Mouse (Mus musculus) spleen, adult 2 months (tissue): Measurements from ENCODE around the gene Ppp6r2. TPM values are rescaled to one million over a fixed set of nuclear protein-coding genes. Genes with fewer than 3 reads are reported as not detected.

Experiments used
- DNase-seq, 2 experiments: peaks; one replicate each; pipeline versions ENCODE4 v3.0.0 to v3.0.0-alpha.2; 2012 to 2021; ENCODE audit warnings: low spot score in 2 of 2, low read depth in 1 of 2
- H3K27ac ChIP-seq: fragments of 200-500 bp; 2 replicates; pipeline ENCODE4 v1.5.1; 2012; ENCODE audit warnings: low read length, inconsistent platforms; ENCODE audit not compliant: insufficient read depth
- H3K27me3 ChIP-seq: fragments of 200-500 bp; 2 replicates; pipeline ENCODE4 v1.6.1; 2012; ENCODE audit warnings: mild to moderate bottlenecking, moderate library complexity, low read length, inconsistent platforms; ENCODE audit not compliant: control insufficient read depth, insufficient read depth
- H3K36me3 ChIP-seq: fragments of 200-500 bp; 2 replicates; pipeline ENCODE4 v1.6.1; 2012; ENCODE audit warnings: mild to moderate bottlenecking, low read length, inconsistent platforms; ENCODE audit not compliant: control insufficient read depth, insufficient read depth
- H3K4me1 ChIP-seq: fragments of 200-500 bp; 2 replicates; pipeline ENCODE4 v1.6.1; 2011; ENCODE audit warnings: inconsistent platforms; ENCODE audit not compliant: control insufficient read depth, insufficient read depth, insufficient read length
- H3K4me3 ChIP-seq: fragments of 200-500 bp; 2 replicates; pipeline ENCODE4 v1.5.1; 2011; ENCODE audit warnings: mild to moderate bottlenecking, inconsistent platforms; ENCODE audit not compliant: insufficient read depth, insufficient read length; ENCODE audit errors: extremely low read depth
- CTCF ChIP-seq: fragments of 200-500 bp; IDR thresholded peaks from 2 replicates; pipeline ENCODE4 v1.5.1; 2011; ENCODE audit warnings: mild to moderate bottlenecking, inconsistent platforms; ENCODE audit not compliant: insufficient read depth, insufficient read length, insufficient replicate concordance; ENCODE audit errors: extremely low read depth
- POLR2A ChIP-seq: fragments of 200-500 bp; IDR thresholded peaks from 2 replicates; pipeline ENCODE4 v1.6.1; 2011; ENCODE audit warnings: low read depth, low read length, inconsistent platforms
- WGBS: fragments of 180-500 bp; shearing (Covaris S2); methylation state at CpG from one replicate; pipeline ENCODE4 v1.1.7; 2018; 5-methylcytosine and 5-hydroxymethylcytosine counted together
- polyA plus RNA-seq: library from polyadenylated mRNA; depleted of rRNA; stranded (reverse); fragments of >200 nt; gene quantifications from 2 replicates; pipeline ENCODE4 v1.2.3, GENCODE M21; 2012

Gene Ppp6r2
- polyA plus RNA-seq, 1 experiment: 120 TPM

- WGBS: 35% methylated on average over 3 of the region's 3 CpGs
- no peak for DNase-seq
Observed at GRCm38 (mm10) chr15:89314107-89314506, 102.8 kb downstream of the Ppp6r2 start.

GRCm38 (mm10) chr15:89314511-89315189 is 103.3 kb downstream of the Ppp6r2 start:
- H3K36me3 ChIP-seq: no peaks in the 10 kb centered on the region
- peaks cover 34% of the 10 kb centered on the region; the same call in 1 of the 2 replicates for H3K4me1 ChIP-seq
- H3K27ac ChIP-seq: peak overlapping the region; percentile 26; the same call in 1 of the 2 replicates
- under 1% methylated on average over 57 of the region's 58 CpGs for WGBS
- TF ChIP-seq POLR2A: no peak
- no peak for TF ChIP-seq CTCF
- no peaks in the 10 kb centered on the region for H3K27me3 ChIP-seq
- DNase-seq: peak in 1 of 2 experiments; percentile 21
- peak overlapping the region; percentile 97 for H3K4me3 ChIP-seq

More at GRCm38 (mm10) chr15:89314107-89314506, 102.8 kb downstream of the Ppp6r2 start:
- peak overlapping the region; percentile 97 for H3K4me3 ChIP-seq
- peaks cover 38% of the 10 kb centered on the region; the same call in 1 of the 2 replicates for H3K4me1 ChIP-seq
- TF ChIP-seq POLR2A: no peak
- TF ChIP-seq CTCF: no peak
- no peaks in the 10 kb centered on the region for H3K36me3 ChIP-seq
- H3K27ac ChIP-seq: no peak overlapping the region
- H3K27me3 ChIP-seq: no peaks in the 10 kb centered on the region

- Histone ChIP-seq H3K4me3 (peak within 1 kb of the TSS; percentile 97), H3K27me3 (no peaks in the 10 kb centered on the region), H3K4me1 (peaks cover 28% of the 10 kb centered on the region; the same call in 1 of the 2 replicates), H3K27ac (peak within 1 kb of the TSS; percentile 27; the same call in 1 of the 2 replicates), H3K36me3 (no peaks in the 10 kb centered on the region)
- no peak for TF ChIP-seq CTCF
- peak; percentile 54; the same call in 1 of the 2 replicates for TF ChIP-seq POLR2A
- under 1% methylated on average over 37 of the region's 37 CpGs for WGBS
- DNase-seq: peak; percentile 91 to 98
Observed at GRCm38 (mm10) chr15:89315190-89315731, 103.9 kb downstream of the Ppp6r2 start, which contains the start of gene Sbf1. TSS of gene Sbf1 (minus strand) at chr15:89315311.

- no peak for DNase-seq
- H3K4me3 ChIP-seq: no peak overlapping the region
- 91% methylated on average over 11 of the region's 11 CpGs for WGBS
- no peaks in the 10 kb centered on the region for H3K27me3 ChIP-seq
- H3K27ac ChIP-seq: no peak overlapping the region
- no peaks in the 10 kb centered on the region for H3K36me3 ChIP-seq
- TF ChIP-seq POLR2A (no peak), CTCF (peak; percentile 18; the same call in 1 of the 2 replicates)
- H3K4me1 ChIP-seq: peaks cover 21% of the 10 kb centered on the region; the same call in 1 of the 2 replicates
Observed at GRCm38 (mm10) chr15:89316146-89316545, 104.8 kb downstream of the Ppp6r2 start.

DNA sequence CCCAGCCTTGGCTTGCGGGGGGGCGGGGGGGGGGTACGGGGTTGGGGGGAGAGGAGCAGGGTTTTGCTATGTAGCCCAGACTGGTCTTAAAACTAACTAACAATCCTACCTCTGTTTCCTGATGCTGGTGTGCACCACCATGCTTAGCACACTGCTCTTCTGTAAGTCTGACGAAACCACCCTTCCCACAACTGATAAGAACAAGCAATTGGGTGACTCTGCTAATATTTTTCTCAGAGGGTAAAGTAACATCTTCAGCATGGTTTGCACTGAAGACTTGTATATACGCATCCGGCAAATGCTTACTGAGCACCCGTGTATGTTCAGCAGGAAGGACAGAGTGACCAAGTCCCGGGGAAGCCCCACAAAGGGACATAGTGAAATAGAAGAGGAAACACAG is 109.9 kb downstream of the Ppp6r2 start:
- Histone ChIP-seq H3K4me3 (no peak overlapping the region), H3K27ac (no peak overlapping the region), H3K4me1 (no peaks in the 10 kb centered on the region), H3K27me3 (peaks cover 1% of the 10 kb centered on the region; the same call in 1 of the 2 replicates), H3K36me3 (no peaks in the 10 kb centered on the region)
- DNase-seq: no peak
- TF ChIP-seq CTCF: no peak
- TF ChIP-seq POLR2A: no peak
- WGBS: 67% methylated on average over 8 of the region's 8 CpGs

DNA sequence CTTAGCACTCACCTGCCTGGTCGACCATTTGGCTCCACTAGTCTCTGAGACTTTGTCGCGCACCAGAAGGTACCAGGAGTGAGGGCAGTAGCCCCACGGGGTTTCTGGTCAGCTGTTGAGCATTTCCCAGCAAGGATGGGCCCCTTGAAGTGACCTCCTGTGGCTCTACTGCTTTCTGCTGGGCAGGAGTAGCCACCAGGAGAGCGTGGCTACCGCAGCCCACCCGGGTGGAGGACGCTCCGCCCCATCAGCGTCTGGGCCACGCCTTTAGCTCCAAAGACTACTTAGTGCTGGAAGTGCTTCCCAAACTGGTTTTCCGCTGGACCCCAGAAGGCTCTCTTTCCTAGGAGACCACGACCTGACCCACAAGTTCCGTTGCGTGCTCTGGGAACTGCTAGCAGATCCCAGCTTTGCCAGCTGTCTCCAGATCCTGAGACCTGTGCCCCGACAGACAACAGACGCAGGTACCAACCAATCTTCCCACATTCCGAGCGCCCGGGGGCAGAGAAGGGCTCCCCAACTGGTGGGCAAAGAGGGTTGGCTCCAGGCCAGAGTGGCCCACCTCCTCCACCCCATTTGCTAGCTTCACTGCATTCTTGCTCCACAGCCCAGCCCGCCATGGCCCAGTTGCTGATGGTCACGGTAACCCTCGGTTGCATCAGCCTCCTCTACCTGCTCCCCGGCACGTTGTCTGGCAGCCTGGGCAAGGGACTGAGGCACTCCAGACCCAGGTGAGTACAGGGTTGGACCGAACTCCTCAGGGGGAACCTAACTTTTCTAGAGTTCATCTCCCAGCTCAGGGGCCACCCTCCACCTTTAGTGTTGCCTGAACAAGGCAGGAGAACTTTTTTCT is 111.5 kb downstream of the Ppp6r2 start, which contains the start of gene Adm2:
Adm2 (plus strand) TSS at position 51 of the 853 bp plus-strand sequence.
- 58% methylated on average over 26 of the region's 26 CpGs for WGBS
- Histone ChIP-seq H3K4me1 (no peaks in the 10 kb centered on the region), H3K36me3 (no peaks in the 10 kb centered on the region)

More for the DNA sequence above, 111.5 kb downstream of the Ppp6r2 start, which contains the start of gene Adm2:
- TF ChIP-seq CTCF (no peak), POLR2A (no peak)
- H3K27me3 ChIP-seq: peaks cover 1% of the 10 kb centered on the region; the same call in 1 of the 2 replicates
- no peak for DNase-seq
- no peak within 1 kb of the TSS for H3K4me3 ChIP-seq
- H3K27ac ChIP-seq: no peak within 1 kb of the TSS
